Mouse (Mus musculus): ENCODE data around the gene Nucb2. TPM values are rescaled to one million over a fixed set of nuclear protein-coding genes. Genes with fewer than 3 reads are reported as not detected.

Gene Nucb2
- polyA plus RNA-seq (2021; fragmentation: Nextera tagmentation), result 25.0 and 25.2 TPM in 2 replicates
- long read RNA-seq, experiment 1, transcript Nucb2-201 (14 exons, 1,685 nt), result major isoform, 18 of 31 reads
- long read RNA-seq, experiment 1, partial matches to known transcripts, result 3 of 31 reads
- long read RNA-seq, experiment 1, other reads (novel, unspliced or antisense), result 10 of 31 reads
- long read RNA-seq, experiment 2, partial matches to known transcripts, result 10 of 15 reads
- long read RNA-seq, experiment 2, other reads (novel, unspliced or antisense), result 0 of 15 reads

GRCm38 (mm10) chr7:116503879-116504817 is at the start of gene Nucb2:
Gene Nucb2, plus strand, starts transcription at chr7:116504369.

Other genes starting within 250 kb of the Nucb2 start
- gene Plekha7, start 196.0 kb upstream of the Nucb2 start, polyA plus RNA-seq (2021; fragmentation: Nextera tagmentation), result 2.9 and 3.7 TPM in 2 replicates
- 1,703 and 1,815 TPM in 2 replicates for gene Rps13, start 170.2 kb upstream of the Nucb2 start, polyA plus RNA-seq (2021; fragmentation: Nextera tagmentation)
- 2.5 and 2.8 TPM in 2 replicates for gene Pik3c2a, start 60.9 kb upstream of the Nucb2 start, polyA plus RNA-seq (2021; fragmentation: Nextera tagmentation)

Measured in left cerebral cortex, adult 6 months (tissue).